Mouse (Mus musculus) hindbrain, embryonic 10.5 days (tissue): Measurements from ENCODE around the gene Rap2b. TPM values are rescaled to one million over a fixed set of nuclear protein-coding genes. Genes with fewer than 3 reads are reported as not detected.

Experiments used
- DNase-seq: peaks from one replicate; pipeline ENCODE4 v3.0.0-alpha.2; 2017; ENCODE audit warnings: low spot score
- H3K27ac ChIP-seq: fragments of 300-500 bp; sonication (generic); 2 replicates; pipeline ENCODE4 v1.5.1; 2016; ENCODE audit warnings: mild to moderate bottlenecking, moderate library complexity
- H3K27me3 ChIP-seq: fragments of 300-500 bp; sonication (generic); 2 replicates; pipeline ENCODE4 v1.6.1; 2016; ENCODE audit warnings: mild to moderate bottlenecking; ENCODE audit not compliant: poor library complexity, insufficient read depth, severe bottlenecking
- H3K36me3 ChIP-seq: fragments of 300-500 bp; sonication (generic); 2 replicates; pipeline ENCODE4 v1.6.1; 2016; ENCODE audit warnings: mild to moderate bottlenecking, moderate library complexity
- H3K4me1 ChIP-seq: fragments of 300-500 bp; sonication (generic); replicated peaks from 2 replicates; pipeline ENCODE4 v1.6.1; 2016; ENCODE audit warnings: mild to moderate bottlenecking
- H3K4me3 ChIP-seq: fragments of 300-500 bp; sonication (generic); 2 replicates; pipeline ENCODE4 v1.5.1; 2016; ENCODE audit warnings: mild to moderate bottlenecking, moderate library complexity
- H3K9me3 ChIP-seq: fragments of 300-500 bp; sonication (generic); 2 replicates; pipeline ENCODE4 v1.6.1; 2016; ENCODE audit warnings: mild to moderate bottlenecking, moderate library complexity
- WGBS: fragments of 180-500 bp; shearing (Covaris S2); methylation state at CpG from one replicate; pipeline ENCODE4 v1.1.7; 2016; 5-methylcytosine and 5-hydroxymethylcytosine counted together
- polyA plus RNA-seq: library from polyadenylated mRNA; unstranded; fragments of >200 nt; fragmentation: Nextera tagmentation; extraction: Ambion mirVana; gene quantifications from 2 replicates; pipeline ENCODE4 v1.2.1, GENCODE M21; 2016

The Rap2b gene
- polyA plus RNA-seq: 10.8 and 11.6 TPM in 2 replicates

DNA sequence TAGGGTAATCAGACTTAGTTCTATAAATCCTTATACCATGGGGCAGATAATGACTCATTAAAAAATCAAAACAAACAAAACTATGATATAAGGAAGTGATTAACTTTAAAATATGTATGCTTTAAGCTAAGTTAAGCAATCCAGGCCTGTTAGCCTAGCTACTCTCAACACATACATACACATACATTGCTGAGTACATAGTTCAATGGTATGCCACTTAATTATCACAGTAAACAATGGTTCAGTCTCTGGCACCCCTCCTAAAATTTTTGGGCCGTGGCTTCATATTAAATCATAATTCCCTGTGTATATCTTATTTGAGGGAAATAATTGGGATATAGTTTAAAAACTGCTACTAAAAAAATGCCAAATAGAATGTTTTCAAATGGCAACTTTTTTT lies at the start of gene Rap2b:
Gene Rap2b, plus strand, starts transcription at position 301 of the 400 bp plus-strand sequence.
- Histone ChIP-seq H3K9me3 (no peaks in the 10 kb centered on the region), H3K36me3 (no peaks in the 10 kb centered on the region), H3K27me3 (no peaks in the 10 kb centered on the region), H3K4me1 (peaks cover 7% of the 10 kb centered on the region), H3K27ac (no peak within 1 kb of the TSS), H3K4me3 (peak within 1 kb of the TSS; percentile 70)
- WGBS: 92% methylated on average over 1 of the region's 1 CpGs
- DNase-seq: no peak

DNA sequence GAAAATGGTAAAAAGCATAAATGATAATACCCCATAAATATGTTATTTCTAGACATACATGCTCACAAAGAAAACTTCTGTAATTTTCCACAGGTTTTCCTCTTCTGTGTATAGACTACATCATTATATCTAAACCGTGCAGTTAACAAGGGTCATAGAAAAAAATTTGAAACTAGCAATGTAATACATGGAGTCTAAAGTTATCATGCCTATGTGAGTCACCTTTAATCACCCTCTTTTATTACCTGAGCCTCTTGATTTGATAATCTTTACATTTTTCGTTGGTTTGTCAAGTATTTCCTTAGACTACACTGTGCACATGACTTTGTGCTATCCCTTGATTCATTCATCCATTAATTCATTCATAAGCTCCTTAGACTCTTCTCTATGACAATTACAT lies 46.4 kb upstream of the Rap2b start:
- H3K36me3 ChIP-seq: no peaks in the 10 kb centered on the region
- no peak overlapping the region for H3K4me3 ChIP-seq
- no peak overlapping the region for H3K27ac ChIP-seq
- H3K27me3 ChIP-seq: no peaks in the 10 kb centered on the region
- WGBS: 84% methylated on average over 2 of the region's 2 CpGs
- no peaks in the 10 kb centered on the region for H3K9me3 ChIP-seq
- DNase-seq: no peak
- no peaks in the 10 kb centered on the region for H3K4me1 ChIP-seq

DNA sequence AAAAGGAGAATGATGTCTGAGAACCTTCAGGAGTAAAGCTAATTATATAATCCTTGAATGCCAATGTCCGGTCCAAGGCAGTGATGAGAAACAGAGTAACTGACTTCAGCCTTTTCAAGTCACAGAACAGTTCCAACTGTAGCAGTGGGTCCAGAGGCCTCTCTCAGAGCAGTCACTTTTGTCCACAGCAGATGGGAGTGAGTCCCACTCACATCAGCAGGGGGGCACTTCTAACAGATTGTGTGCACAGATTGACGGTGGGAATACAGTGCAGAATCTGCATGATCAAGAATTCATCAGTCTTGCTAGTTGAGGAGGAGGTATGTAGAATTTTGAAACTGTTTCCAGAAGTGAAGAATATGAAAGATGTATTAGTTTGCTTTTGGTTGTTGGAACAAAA lies 41.4 kb upstream of the Rap2b start:
- DNase-seq: no peak
- no peaks in the 10 kb centered on the region for H3K9me3 ChIP-seq
- no peaks in the 10 kb centered on the region for H3K36me3 ChIP-seq
- H3K27me3 ChIP-seq: no peaks in the 10 kb centered on the region
- 82% methylated on average over 2 of the region's 2 CpGs for WGBS
- H3K27ac ChIP-seq: no peak overlapping the region
- H3K4me1 ChIP-seq: no peaks in the 10 kb centered on the region
- H3K4me3 ChIP-seq: no peak overlapping the region

DNA sequence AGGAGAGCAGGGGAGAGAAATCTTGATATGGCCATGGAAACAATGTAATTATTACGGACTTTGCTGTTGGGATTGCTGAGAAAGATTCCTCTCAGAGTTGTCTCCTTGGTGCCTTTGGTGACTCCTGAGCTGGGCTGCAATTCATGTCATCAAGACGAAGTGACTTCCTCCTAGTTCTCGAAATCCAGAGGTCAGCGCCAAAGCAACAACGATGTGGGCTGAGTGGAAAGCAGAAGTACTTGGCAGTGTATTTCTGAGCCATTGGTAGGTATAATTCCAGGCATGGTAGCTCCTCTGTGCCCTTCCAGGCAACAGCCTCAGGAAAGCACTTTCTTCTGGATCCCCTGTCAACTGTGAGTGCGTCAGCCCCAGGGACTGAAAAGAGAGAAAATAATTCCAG lies 39.8 kb upstream of the Rap2b start:
- 90% methylated on average over 6 of the region's 6 CpGs for WGBS
- no peaks in the 10 kb centered on the region for H3K27me3 ChIP-seq
- no peak overlapping the region for H3K27ac ChIP-seq
- H3K4me3 ChIP-seq: no peak overlapping the region
- DNase-seq: no peak
- no peaks in the 10 kb centered on the region for H3K36me3 ChIP-seq
- no peaks in the 10 kb centered on the region for H3K9me3 ChIP-seq
- no peaks in the 10 kb centered on the region for H3K4me1 ChIP-seq

DNA sequence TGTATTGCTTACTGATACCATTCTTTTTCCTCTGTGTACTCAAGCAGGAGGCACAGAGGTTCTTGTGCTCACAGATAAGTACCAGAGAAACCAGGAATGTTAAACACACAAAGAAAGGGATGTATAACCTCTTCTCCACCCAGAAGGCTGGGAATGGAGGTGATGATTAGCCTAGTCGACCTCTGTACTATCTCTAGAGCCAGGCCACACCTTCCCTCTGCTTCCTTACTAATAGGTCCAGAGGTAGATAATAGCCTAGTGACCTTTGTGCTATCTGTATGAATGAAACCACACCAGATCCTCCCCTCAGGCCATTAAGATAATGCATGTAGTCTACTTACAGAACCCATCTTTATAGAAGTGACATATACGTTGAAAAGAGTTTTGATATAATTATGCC lies 25.2 kb upstream of the Rap2b start:
- H3K27me3 ChIP-seq: no peaks in the 10 kb centered on the region
- no peaks in the 10 kb centered on the region for H3K9me3 ChIP-seq
- 65% methylated on average over 2 of the region's 2 CpGs for WGBS
- H3K4me1 ChIP-seq: no peaks in the 10 kb centered on the region; the same call in 1 of the 2 replicates
- DNase-seq: no peak
- H3K4me3 ChIP-seq: no peak overlapping the region
- no peak overlapping the region for H3K27ac ChIP-seq
- no peaks in the 10 kb centered on the region for H3K36me3 ChIP-seq

DNA sequence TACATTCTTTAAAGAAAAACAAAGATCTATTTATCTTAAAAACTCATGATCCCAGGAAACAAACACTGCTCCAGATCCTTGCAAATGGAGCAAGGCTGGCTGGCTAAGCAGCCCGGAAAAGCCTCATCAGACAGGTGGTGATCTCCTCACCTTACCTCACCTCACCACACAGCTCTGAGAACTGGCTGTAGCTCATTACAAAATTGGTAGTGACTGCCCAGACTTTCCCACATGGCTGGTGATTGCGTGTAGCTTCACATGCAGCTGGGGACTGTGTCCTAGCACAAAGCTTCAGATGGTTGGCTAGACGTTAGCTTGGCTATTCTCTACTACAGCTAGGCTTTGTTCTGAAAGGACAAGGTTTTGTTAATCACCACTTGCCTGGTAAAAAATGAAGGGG lies 24.2 kb upstream of the Rap2b start:
- H3K27ac ChIP-seq: no peak overlapping the region
- H3K36me3 ChIP-seq: no peaks in the 10 kb centered on the region
- no peaks in the 10 kb centered on the region for H3K9me3 ChIP-seq
- H3K4me1 ChIP-seq: no peaks in the 10 kb centered on the region; the same call in 1 of the 2 replicates
- WGBS: 81% methylated on average over 3 of the region's 3 CpGs
- H3K4me3 ChIP-seq: no peak overlapping the region
- DNase-seq: no peak
- no peaks in the 10 kb centered on the region for H3K27me3 ChIP-seq

DNA sequence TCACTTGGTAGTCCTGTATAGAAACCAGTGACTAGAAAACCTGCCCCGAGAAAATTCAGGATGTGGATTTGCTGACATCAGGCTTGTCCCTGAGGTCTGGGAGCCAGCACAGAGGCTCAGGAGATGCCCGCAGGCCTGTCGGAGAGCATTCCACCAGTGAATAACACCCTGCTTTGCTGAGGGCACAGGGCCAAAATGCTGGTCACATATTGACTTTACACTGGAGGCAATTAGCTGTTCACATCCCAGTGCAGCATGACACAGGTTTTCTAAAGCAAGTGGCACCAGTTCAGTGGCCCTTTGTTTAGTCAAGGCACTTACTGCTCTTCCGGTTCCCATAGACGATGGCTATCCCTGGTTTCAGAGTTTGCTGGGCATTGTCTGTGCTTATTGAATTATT lies 21.1 kb upstream of the Rap2b start:
- H3K9me3 ChIP-seq: no peaks in the 10 kb centered on the region
- no peaks in the 10 kb centered on the region for H3K27me3 ChIP-seq
- no peak overlapping the region for H3K27ac ChIP-seq
- WGBS: 75% methylated on average over 5 of the region's 5 CpGs
- DNase-seq: no peak
- H3K4me1 ChIP-seq: peaks cover under 1% of the 10 kb centered on the region; the same call in 1 of the 2 replicates
- no peak overlapping the region for H3K4me3 ChIP-seq
- H3K36me3 ChIP-seq: no peaks in the 10 kb centered on the region

DNA sequence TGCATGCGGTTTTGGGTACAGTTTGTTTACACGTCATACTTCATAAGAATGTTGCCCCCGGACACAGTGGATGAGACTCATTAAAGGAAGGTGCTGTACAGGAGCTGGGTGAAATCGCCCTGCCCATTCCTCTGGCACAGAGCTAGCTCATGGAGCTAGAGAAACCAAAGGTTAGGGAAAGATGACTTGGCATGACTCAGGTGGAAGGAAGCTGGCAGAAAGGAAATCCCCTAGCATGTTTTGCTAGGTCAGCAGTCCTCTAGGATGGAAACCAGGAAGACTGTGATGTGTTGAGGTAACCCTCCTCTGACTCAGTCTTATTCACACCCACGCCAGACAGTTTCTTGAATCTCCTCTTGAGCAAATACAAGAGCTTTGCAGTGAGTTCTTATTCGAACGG lies 17.4 kb upstream of the Rap2b start:
- Histone ChIP-seq H3K27me3 (no peaks in the 10 kb centered on the region), H3K9me3 (no peaks in the 10 kb centered on the region), H3K27ac (no peak overlapping the region), H3K4me3 (no peak overlapping the region), H3K36me3 (no peaks in the 10 kb centered on the region), H3K4me1 (peaks cover 2% of the 10 kb centered on the region; the same call in 1 of the 2 replicates)
- DNase-seq: no peak
- 90% methylated on average over 7 of the region's 7 CpGs for WGBS

DNA sequence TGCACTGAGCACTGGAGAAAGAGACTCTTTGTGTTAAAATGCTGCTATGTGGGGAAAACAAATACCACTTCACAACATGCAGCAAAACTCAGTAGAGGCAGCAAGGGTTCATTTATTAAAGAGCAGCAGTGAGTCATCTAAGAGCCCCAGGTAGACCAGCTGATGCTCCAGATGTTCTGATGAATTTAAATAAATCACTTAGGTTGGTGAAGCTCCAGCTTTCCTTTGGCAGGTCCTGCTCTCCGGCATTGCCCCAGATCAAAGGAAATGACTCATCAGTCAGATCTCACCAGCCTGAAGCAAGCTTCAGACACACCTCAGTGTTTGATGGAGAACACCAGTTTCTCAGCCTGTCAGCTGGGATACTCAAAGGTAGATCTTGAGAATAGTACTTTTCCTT lies 15.8 kb upstream of the Rap2b start:
- no peaks in the 10 kb centered on the region for H3K36me3 ChIP-seq
- no peaks in the 10 kb centered on the region for H3K9me3 ChIP-seq
- 42% methylated on average over 1 of the region's 1 CpGs for WGBS
- no peaks in the 10 kb centered on the region for H3K27me3 ChIP-seq
- no peak for DNase-seq
- H3K4me3 ChIP-seq: no peak overlapping the region
- H3K4me1 ChIP-seq: 0 out of 2 replicates have a peak, but pooled peaks cover 2% of the 10 kb centered on the region
- H3K27ac ChIP-seq: no peak overlapping the region

DNA sequence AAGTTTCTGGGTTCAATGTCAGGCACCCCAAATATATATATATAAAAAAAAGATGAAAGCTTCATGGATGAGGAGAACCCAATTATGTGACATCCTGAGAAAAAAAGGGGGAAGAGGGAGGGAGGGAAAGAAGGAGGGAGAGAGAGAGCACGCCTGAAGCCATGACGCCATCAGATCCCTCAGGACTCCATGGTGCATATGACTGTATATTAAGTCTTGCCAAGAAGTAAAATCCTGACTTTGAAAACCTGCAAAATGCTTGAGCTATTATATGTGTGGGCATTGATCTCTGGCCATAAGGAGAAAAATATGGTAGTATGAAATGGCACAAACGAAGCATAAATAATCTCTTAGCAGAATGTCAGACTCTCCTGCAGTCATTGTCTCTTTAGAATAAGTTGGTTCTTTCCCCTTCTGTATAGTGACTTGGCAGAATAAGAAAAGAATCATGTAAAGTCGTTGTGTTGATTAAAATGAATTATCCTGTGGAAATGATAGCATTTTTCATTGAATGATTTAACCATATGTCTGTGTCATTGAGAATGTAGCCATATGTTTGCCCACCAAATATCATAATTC lies 13.3 kb upstream of the Rap2b start:
- no peak for DNase-seq
- 84% methylated on average over 4 of the region's 4 CpGs for WGBS
- Histone ChIP-seq H3K9me3 (no peaks in the 10 kb centered on the region), H3K27ac (no peak overlapping the region), H3K36me3 (no peaks in the 10 kb centered on the region), H3K4me3 (no peak overlapping the region), H3K27me3 (no peaks in the 10 kb centered on the region), H3K4me1 (0 out of 2 replicates have a peak, but pooled peaks cover 2% of the 10 kb centered on the region)

DNA sequence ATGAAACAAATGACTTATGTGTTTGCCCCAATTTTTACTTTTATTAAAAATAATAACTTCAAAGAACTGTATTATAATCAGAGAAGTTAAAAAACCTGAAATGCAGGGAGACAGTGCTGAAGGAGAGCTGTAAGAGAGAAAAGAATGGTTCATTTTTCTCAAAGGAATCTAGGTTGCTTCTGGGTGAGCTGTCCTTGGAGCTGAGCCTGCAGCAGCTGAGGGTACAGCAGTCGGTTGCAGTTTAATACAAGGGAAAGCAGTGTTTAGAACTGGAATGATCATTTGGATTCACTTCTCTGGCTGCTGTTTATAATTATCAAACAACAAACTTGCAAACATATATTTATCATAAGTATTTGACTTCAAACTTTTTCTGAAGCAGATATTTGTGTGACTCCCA lies 12.0 kb upstream of the Rap2b start:
- Histone ChIP-seq H3K4me3 (no peak overlapping the region), H3K27ac (no peak overlapping the region), H3K36me3 (no peaks in the 10 kb centered on the region), H3K27me3 (no peaks in the 10 kb centered on the region), H3K4me1 (0 out of 2 replicates have a peak, but pooled peaks cover 2% of the 10 kb centered on the region), H3K9me3 (no peaks in the 10 kb centered on the region)
- WGBS: 86% methylated on average over 1 of the region's 1 CpGs
- no peak for DNase-seq

DNA sequence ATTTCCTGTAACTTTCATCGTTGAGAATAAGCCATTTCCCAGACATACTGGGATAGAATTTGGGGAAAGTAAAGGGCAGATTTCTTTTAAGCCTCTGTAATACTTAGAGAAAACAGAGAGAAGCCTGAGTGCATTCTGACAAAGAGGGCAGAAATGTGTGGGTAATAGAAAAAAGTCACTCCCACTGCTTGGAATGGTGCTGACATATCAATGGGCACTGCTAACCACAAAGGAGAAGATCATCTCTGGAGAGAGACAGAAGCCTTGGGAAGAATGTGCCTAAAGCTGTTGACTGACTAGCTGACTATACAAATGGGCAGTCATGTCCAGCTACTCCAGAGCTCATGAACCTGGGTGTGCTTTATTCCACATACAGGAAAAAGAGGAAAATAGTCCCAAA lies 6.0 kb upstream of the Rap2b start:
- DNase-seq: no peak

DNA sequence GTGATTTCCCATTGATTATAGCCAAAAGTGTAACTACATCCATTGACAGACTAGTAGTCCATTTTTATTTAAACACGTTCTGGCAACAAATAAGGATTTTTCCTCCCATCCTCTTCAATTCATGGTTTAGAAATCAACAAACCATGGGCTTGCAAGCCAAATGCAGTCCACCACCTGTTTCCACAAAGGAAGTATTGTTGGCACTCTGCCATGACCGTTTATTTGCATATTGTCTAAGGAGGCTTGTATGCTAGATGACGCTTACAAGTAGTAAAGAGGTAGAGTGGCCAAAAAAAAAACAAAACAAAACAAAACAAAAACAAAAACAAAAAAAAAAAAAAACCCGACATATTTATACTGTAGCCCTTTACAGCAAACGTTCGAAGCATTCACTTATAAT lies 3.3 kb upstream of the Rap2b start:
- Histone ChIP-seq H3K36me3 (no peaks in the 10 kb centered on the region), H3K27me3 (no peaks in the 10 kb centered on the region), H3K4me1 (peaks cover 4% of the 10 kb centered on the region; the same call in 1 of the 2 replicates), H3K4me3 (no peak overlapping the region), H3K27ac (no peak overlapping the region), H3K9me3 (no peaks in the 10 kb centered on the region)
- no peak for DNase-seq
- 73% methylated on average over 6 of the region's 6 CpGs for WGBS

More for the DNA sequence above, 6.0 kb upstream of the Rap2b start:
- Histone ChIP-seq H3K4me3 (no peak overlapping the region), H3K9me3 (no peaks in the 10 kb centered on the region), H3K4me1 (no peaks in the 10 kb centered on the region), H3K27ac (no peak overlapping the region), H3K27me3 (no peaks in the 10 kb centered on the region), H3K36me3 (no peaks in the 10 kb centered on the region)
- WGBS: 61% methylated on average over 1 of the region's 1 CpGs
